Mouse (Mus musculus) forebrain, postnatal 0 days (tissue): ENCODE results near the gene Angptl2. TPM values are rescaled to one million over a fixed set of nuclear protein-coding genes. Genes with fewer than 3 reads are reported as not detected.

Experiments used
- ATAC-seq: fragments of 200-750 bp; cut with Nextera tagmentation; 2 replicates; pipeline ENCODE4 v1.8.0; 2017; ENCODE audit warnings: mild to moderate bottlenecking, moderate library complexity
- DNase-seq: peaks from one replicate; pipeline ENCODE4 v3.0.0-alpha.2; 2015
- H3K27ac ChIP-seq: fragments of 300-500 bp; sonication (generic); 2 replicates; pipeline ENCODE4 v1.5.1; 2014; ENCODE audit warnings: low read depth, mild to moderate bottlenecking, antibody characterized with exemption, low read length, moderate library complexity, mixed read lengths
- H3K27me3 ChIP-seq: fragments of 300-500 bp; sonication (generic); 2 replicates; pipeline ENCODE4 v1.6.1; 2014; ENCODE audit warnings: mild to moderate bottlenecking, low read length, mixed read lengths; ENCODE audit not compliant: insufficient read depth
- H3K36me3 ChIP-seq: fragments of 300-500 bp; sonication (generic); 2 replicates; pipeline ENCODE4 v1.6.1; 2014; ENCODE audit warnings: mild to moderate bottlenecking, moderate library complexity; ENCODE audit not compliant: insufficient read depth
- H3K4me1 ChIP-seq: fragments of 300-500 bp; sonication (generic); 2 replicates; pipeline ENCODE4 v1.6.1; 2014; ENCODE audit warnings: antibody characterized with exemption; ENCODE audit not compliant: insufficient read depth
- H3K4me2 ChIP-seq: fragments of 300-500 bp; sonication (generic); 2 replicates; pipeline ENCODE4 v1.6.1; 2014; ENCODE audit warnings: low read depth, mild to moderate bottlenecking, moderate library complexity
- H3K4me3 ChIP-seq: fragments of 300-500 bp; sonication (generic); 2 replicates; pipeline ENCODE4 v1.5.1; 2014; ENCODE audit warnings: low read depth, low read length, mixed read lengths
- H3K9ac ChIP-seq: fragments of 300-500 bp; sonication (generic); 2 replicates; pipeline ENCODE4 v1.6.1; 2014; ENCODE audit warnings: mild to moderate bottlenecking
- H3K9me3 ChIP-seq: fragments of 300-500 bp; sonication (generic); 2 replicates; pipeline ENCODE4 v1.6.1; 2016; ENCODE audit warnings: low read length
- CTCF ChIP-seq: sonication (generic); IDR thresholded peaks from 2 replicates; pipeline ENCODE4 v1.5.1; 2016; ENCODE audit warnings: antibody characterized with exemption, control low read depth, low read depth
- WGBS: fragments of 180-500 bp; shearing (Covaris S2); extraction: QIAGEN DNeasy Blood & Tissue Kit; methylation state at CpG from one replicate; pipeline ENCODE4 v1.1.7; 2014; 5-methylcytosine and 5-hydroxymethylcytosine counted together
- polyA plus RNA-seq: library from polyadenylated mRNA; unstranded; fragments of >200 nt; fragmentation: Nextera tagmentation; extraction: Ambion mirVana; gene quantifications from 2 replicates; pipeline ENCODE4 v1.2.1, GENCODE M21; 2015
- total RNA-seq: library from RNA; depleted of rRNA; stranded (reverse); fragments of >200 nt; gene quantifications from 2 replicates; pipeline ENCODE4 v1.2.3, GENCODE M21; 2014

The Angptl2 gene
- total and polyA plus RNA-seq, 2 experiments from 2014 or later = 7.7 to 17.5 TPM

- no peak overlapping the region for H3K4me3 ChIP-seq
- TF ChIP-seq CTCF = no peak
- no peak for ATAC-seq
- H3K9ac ChIP-seq = no peak overlapping the region
- 78% methylated on average over 10 of the region's 10 CpGs for WGBS
- H3K27me3 ChIP-seq = no peaks in the 10 kb centered on the region
- no peaks in the 10 kb centered on the region for H3K9me3 ChIP-seq
- H3K4me2 ChIP-seq = no peak overlapping the region
- no peak overlapping the region for H3K27ac ChIP-seq
- DNase-seq = no peak
- H3K36me3 ChIP-seq = peaks cover 5% of the 10 kb centered on the region; the same call in 1 of the 2 replicates
- peaks cover 5% of the 10 kb centered on the region; the same call in 1 of the 2 replicates for H3K4me1 ChIP-seq
These were observed 14.8 kb downstream of the Angptl2 start for GRCm38 (mm10) chr2:33230701-33231100.

DNA sequence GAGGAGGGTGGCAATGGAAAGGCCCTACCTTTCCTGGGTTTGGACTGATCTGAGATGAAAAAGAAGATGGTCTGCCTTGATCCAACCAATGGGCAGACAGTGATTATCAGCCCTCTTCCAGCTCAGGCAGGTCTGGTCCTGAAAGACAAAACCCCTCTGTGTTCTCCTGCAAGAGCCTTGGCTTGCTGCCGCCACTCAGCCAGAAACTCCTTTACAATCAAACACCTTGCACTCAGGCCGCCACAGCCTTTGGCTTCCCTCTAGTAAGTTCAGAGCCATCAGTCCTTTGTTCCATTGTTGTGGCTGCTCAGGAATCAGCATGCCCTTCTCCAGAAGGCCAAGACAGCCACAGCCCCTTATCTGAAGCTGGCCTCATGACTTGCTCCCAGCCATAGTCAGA is 15.9 kb downstream of the Angptl2 start:
- Histone ChIP-seq H3K9ac (no peak overlapping the region), H3K27me3 (no peaks in the 10 kb centered on the region), H3K27ac (no peak overlapping the region), H3K4me2 (no peak overlapping the region), H3K4me3 (no peak overlapping the region), H3K36me3 (peaks cover 5% of the 10 kb centered on the region; the same call in 1 of the 2 replicates), H3K9me3 (no peaks in the 10 kb centered on the region), H3K4me1 (peaks cover 5% of the 10 kb centered on the region; the same call in 1 of the 2 replicates)
- ATAC-seq = no peak; the same call in 1 of the 2 replicates
- DNase-seq = no peak
- 61% methylated on average over 2 of the region's 2 CpGs for WGBS
- no peak for TF ChIP-seq CTCF

GRCm38 (mm10) chr2:33232782-33233570 is 17.1 kb downstream of the Angptl2 start:
- DNase-seq = no peak
- H3K9ac ChIP-seq = no peak overlapping the region
- H3K4me2 ChIP-seq = no peak overlapping the region
- WGBS = 84% methylated on average over 6 of the region's 6 CpGs
- H3K36me3 ChIP-seq = peaks cover 3% of the 10 kb centered on the region; the same call in 1 of the 2 replicates
- H3K4me3 ChIP-seq = no peak overlapping the region
- no peaks in the 10 kb centered on the region for H3K27me3 ChIP-seq
- no peak overlapping the region for H3K27ac ChIP-seq
- ATAC-seq = no peak
- TF ChIP-seq CTCF = no peak
- H3K9me3 ChIP-seq = no peaks in the 10 kb centered on the region
- H3K4me1 ChIP-seq = peaks cover 5% of the 10 kb centered on the region; the same call in 1 of the 2 replicates

DNA sequence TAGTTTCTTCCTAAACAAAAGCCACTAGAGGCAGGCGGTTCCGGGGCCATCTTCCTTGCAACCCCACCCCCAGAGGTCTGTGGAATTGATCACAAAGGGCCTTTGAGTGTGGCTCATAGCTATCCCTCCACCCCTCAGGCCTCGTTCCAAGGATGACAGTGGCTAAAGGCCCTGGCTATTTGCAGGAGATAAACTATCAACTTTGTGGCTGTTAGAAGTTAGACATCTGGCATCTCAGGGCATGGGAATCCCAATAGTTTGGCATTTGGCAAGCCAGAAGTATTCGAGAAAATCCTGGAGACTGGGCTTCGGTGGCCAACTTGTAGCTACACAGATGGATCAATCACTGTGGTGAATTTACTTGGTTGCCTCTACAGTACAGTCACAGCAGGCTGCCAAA is 18.0 kb downstream of the Angptl2 start:
- ATAC-seq (no peak), DNase-seq (no peak)
- no peak overlapping the region for H3K9ac ChIP-seq
- TF ChIP-seq CTCF = no peak
- H3K9me3 ChIP-seq = no peaks in the 10 kb centered on the region
- peaks cover 5% of the 10 kb centered on the region; the same call in 1 of the 2 replicates for H3K4me1 ChIP-seq
- H3K4me3 ChIP-seq = no peak overlapping the region
- 52% methylated on average over 5 of the region's 5 CpGs for WGBS
- H3K27ac ChIP-seq = no peak overlapping the region
- no peaks in the 10 kb centered on the region for H3K27me3 ChIP-seq
- H3K4me2 ChIP-seq = no peak overlapping the region
- no peaks in the 10 kb centered on the region for H3K36me3 ChIP-seq

GRCm38 (mm10) chr2:33234848-33235247 is 19.0 kb downstream of the Angptl2 start:
- Histone ChIP-seq H3K36me3 (no peaks in the 10 kb centered on the region; the same call in 1 of the 2 replicates), H3K4me2 (no peak overlapping the region), H3K27ac (no peak overlapping the region), H3K4me1 (peaks cover 5% of the 10 kb centered on the region; the same call in 1 of the 2 replicates), H3K27me3 (no peaks in the 10 kb centered on the region), H3K9ac (no peak overlapping the region), H3K9me3 (no peaks in the 10 kb centered on the region), H3K4me3 (no peak overlapping the region)
- ATAC-seq = no peak
- 71% methylated on average over 4 of the region's 4 CpGs for WGBS
- TF ChIP-seq CTCF = no peak
- DNase-seq = no peak

GRCm38 (mm10) chr2:33237581-33237980 is 21.7 kb downstream of the Angptl2 start:
- no peak overlapping the region for H3K27ac ChIP-seq
- 88% methylated on average over 6 of the region's 6 CpGs for WGBS

GRCm38 (mm10) chr2:33244880-33245279 is 29.0 kb downstream of the Angptl2 start:
- Histone ChIP-seq H3K4me2 (no peak overlapping the region), H3K4me3 (no peak overlapping the region), H3K36me3 (peaks cover 17% of the 10 kb centered on the region), H3K9ac (no peak overlapping the region), H3K9me3 (no peaks in the 10 kb centered on the region), H3K4me1 (no peaks in the 10 kb centered on the region), H3K27me3 (no peaks in the 10 kb centered on the region), H3K27ac (no peak overlapping the region)
- ATAC-seq (no peak), DNase-seq (no peak)
- WGBS = 84% methylated on average over 6 of the region's 6 CpGs
- TF ChIP-seq CTCF = no peak

More at GRCm38 (mm10) chr2:33237581-33237980, 21.7 kb downstream of the Angptl2 start:
- Histone ChIP-seq H3K4me1 (peaks cover 5% of the 10 kb centered on the region; the same call in 1 of the 2 replicates), H3K9me3 (no peaks in the 10 kb centered on the region), H3K4me3 (no peak overlapping the region), H3K9ac (no peak overlapping the region), H3K27me3 (no peaks in the 10 kb centered on the region), H3K36me3 (no peaks in the 10 kb centered on the region; the same call in 1 of the 2 replicates), H3K4me2 (no peak overlapping the region)
- no peak for TF ChIP-seq CTCF
- DNase-seq (no peak), ATAC-seq (no peak)
